Comparison of ENCODE assay signal across 28 mouse cellular contexts in the genomic region with DNA sequence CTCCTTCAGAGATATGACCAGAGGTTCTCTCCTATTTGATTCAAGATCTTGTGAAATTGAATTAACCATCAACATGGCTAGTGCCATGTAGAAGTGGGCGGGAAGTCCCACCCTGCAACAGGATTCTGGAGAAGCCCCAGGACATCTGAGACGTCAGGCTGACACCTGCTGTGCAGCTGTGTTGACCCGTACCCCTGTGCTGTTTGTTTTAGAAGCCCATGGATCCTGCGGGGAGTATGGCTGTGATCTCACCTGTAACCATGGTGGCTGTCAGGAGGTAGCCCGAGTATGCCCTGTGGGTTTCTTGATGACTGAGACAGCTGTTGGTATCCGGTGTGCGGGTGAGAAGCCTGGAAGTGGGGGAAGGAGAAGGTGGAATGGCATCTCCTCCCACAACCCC. TPM values are rescaled to one million over a fixed set of nuclear protein-coding genes. Genes with fewer than 3 reads are reported as not detected.
"Had no signal": no experiment of that assay in that cellular context is flagged by ENCODE, and none has a peak within 500 bp of the region (broad histone marks: within the 10 kb centered on the region; RNA-seq: fewer than 3 reads in every experiment).

No protein-coding gene starts in this region.

- H3K36me3 ChIP-seq: heart, embryonic 13.5 days; heart, embryonic 15.5 days; hindbrain, embryonic 13.5 days; hindbrain, embryonic 15.5 days; limb, embryonic 10.5 days; limb, embryonic 12.5 days had no signal

- ATAC-seq: hindbrain, postnatal 0 days; intestine, embryonic 16.5 days had no signal

- H3K9me3 ChIP-seq: heart, embryonic 13.5 days; heart, embryonic 15.5 days; hindbrain, embryonic 13.5 days; hindbrain, embryonic 15.5 days; kidney, embryonic 15.5 days; limb, embryonic 10.5 days; limb, embryonic 12.5 days had no signal

- H3K4me3 ChIP-seq: heart, adult 2 months; heart, embryonic 13.5 days; heart, embryonic 15.5 days; hindbrain, embryonic 13.5 days; hindbrain, embryonic 15.5 days; kidney, embryonic 15.5 days; left cerebral cortex, adult 2 months; limb, embryonic 10.5 days; limb, embryonic 12.5 days had no signal

- H3K4me2 ChIP-seq: heart, embryonic 11.5 days; heart, embryonic 13.5 days; heart, embryonic 15.5 days; hindbrain, embryonic 13.5 days; hindbrain, embryonic 15.5 days; kidney, embryonic 15.5 days; limb, embryonic 12.5 days; liver, embryonic 11.5 days had no signal

- H3K27ac ChIP-seq: heart, adult 2 months; heart, embryonic 13.5 days; heart, embryonic 15.5 days; hindbrain, embryonic 13.5 days; hindbrain, embryonic 15.5 days; hindbrain, postnatal 0 days; kidney, embryonic 15.5 days; kidney, postnatal 0 days; left cerebral cortex, adult 2 months; limb, embryonic 10.5 days; limb, embryonic 12.5 days had no signal

- H3K9ac ChIP-seq: heart, embryonic 13.5 days; heart, embryonic 15.5 days; hindbrain, embryonic 13.5 days; hindbrain, embryonic 15.5 days; kidney, embryonic 15.5 days; limb, embryonic 12.5 days had no signal

- DNase-seq: gastrocnemius, postnatal 14 days; gastrocnemius, postnatal 36 days; heart, adult 11 months; heart, adult 2 months; heart, postnatal 14 days; heart, postnatal 36 days; kidney, adult 11 months; kidney, adult 2 months; kidney, adult 9 months; kidney, postnatal 14 days; kidney, postnatal 36 days; liver had no signal

- H3K27me3 ChIP-seq: hindbrain, embryonic 15.5 days; limb, embryonic 12.5 days had no signal

RNA-seq across cellular contexts. Expression of a gene that starts 3.8 kb away (rescaled TPM):
- polyA plus RNA-seq: heart, adult 2 months had no signal

RNA-seq across cellular contexts. Expression of a gene that starts 40.0 kb away (rescaled TPM):
- polyA plus RNA-seq: heart, adult 2 months; heart, embryonic 11.5 days; heart, embryonic 13.5 days; heart, embryonic 15.5 days; heart, postnatal 0 days; hindbrain, embryonic 11.5 days; hindbrain, embryonic 13.5 days; hindbrain, embryonic 15.5 days; hindbrain, postnatal 0 days; intestine, embryonic 14.5 days; kidney, embryonic 15.5 days; limb, embryonic 10.5 days; limb, embryonic 12.5 days; liver, embryonic 11.5 days had no signal
